Mouse (Mus musculus) bone marrow, adult 2 months (tissue): ENCODE measurements around the gene Eci1.

Source experiments
- CTCF ChIP-seq: fragments of 200-500 bp; IDR thresholded peaks from 2 replicates; pipeline ENCODE4 v1.5.1; 2011; ENCODE audit warnings: low read length, control low read depth; ENCODE audit not compliant: control insufficient read depth, insufficient read depth
- POLR2A ChIP-seq: fragments of 200-500 bp; IDR thresholded peaks from 2 replicates; pipeline ENCODE4 v1.6.1; 2011; ENCODE audit warnings: low read depth, mild to moderate bottlenecking, control low read depth, low read length, borderline replicate concordance; ENCODE audit not compliant: control insufficient read depth

DNA sequence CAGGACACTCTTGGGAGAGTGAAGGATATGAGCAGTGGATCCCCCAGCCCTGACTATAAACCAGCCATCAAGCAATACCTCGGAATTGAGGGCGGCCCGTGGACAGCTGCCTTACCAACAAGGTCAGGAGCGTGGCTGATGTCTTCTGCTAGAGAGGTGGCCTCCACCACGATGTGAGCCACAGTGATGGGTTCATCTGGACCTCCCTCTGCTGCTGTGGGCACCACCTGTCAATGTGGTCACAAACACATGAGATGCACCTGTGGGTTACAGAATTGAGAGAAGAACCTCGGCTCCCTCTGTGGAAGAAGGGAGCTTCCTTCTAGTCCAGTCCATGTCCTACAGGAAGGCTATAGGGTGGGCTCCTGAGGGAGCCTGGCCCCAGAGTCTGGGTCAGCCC, 23.1 kb downstream of the Eci1 start:
- TF ChIP-seq POLR2A (no peak), CTCF (no peak)
